Mouse (Mus musculus) left cerebral cortex, adult 18-20 months (tissue): Measurements from ENCODE around the gene Tgfbr2. TPM values are rescaled to one million over a fixed set of nuclear protein-coding genes. Genes with fewer than 3 reads are reported as not detected.
A peak's percentile ranks its signal among the peaks of the same experiment; 100 is the strongest.

Source experiments
- DNase-seq, 2 experiments: peaks; one replicate each; pipeline ENCODE4 v3.0.0; 2021 to 2022; ENCODE audit warnings: low spot score in 2 of 2, mixed read lengths in 1 of 2
- long read RNA-seq, 2 experiments: library from polyadenylated mRNA; stranded (forward); transcript quantifications; one replicate each; pipeline ENCODE4 v2.0.0; 2021
- total RNA-seq, 2 experiments: library from RNA; stranded (reverse); gene quantifications; 2 replicates each; pipeline ENCODE4 v1.2.3; 2021

Gene Tgfbr2
- total RNA-seq: 10 to 100 TPM; 12.4 to 13.1 TPM
- long read RNA-seq, experiment 1, full-length matches to known transcripts: 10 of 13 reads
- long read RNA-seq, experiment 1, partial matches to known transcripts: 1 of 13 reads
- long read RNA-seq, experiment 1, other reads (novel, unspliced or antisense): 2 of 13 reads
- long read RNA-seq, experiment 2, full-length matches to known transcripts: 3 of 7 reads
- long read RNA-seq, experiment 2, partial matches to known transcripts: 1 of 7 reads
- long read RNA-seq, experiment 2, other reads (novel, unspliced or antisense): 3 of 7 reads

- peak; percentile 44 to 54 for DNase-seq
Measured at GRCm38 (mm10) chr9:116174481-116175461, at the start of gene Tgfbr2. TSS of gene Tgfbr2 (minus strand) at chr9:116175360.

DNA sequence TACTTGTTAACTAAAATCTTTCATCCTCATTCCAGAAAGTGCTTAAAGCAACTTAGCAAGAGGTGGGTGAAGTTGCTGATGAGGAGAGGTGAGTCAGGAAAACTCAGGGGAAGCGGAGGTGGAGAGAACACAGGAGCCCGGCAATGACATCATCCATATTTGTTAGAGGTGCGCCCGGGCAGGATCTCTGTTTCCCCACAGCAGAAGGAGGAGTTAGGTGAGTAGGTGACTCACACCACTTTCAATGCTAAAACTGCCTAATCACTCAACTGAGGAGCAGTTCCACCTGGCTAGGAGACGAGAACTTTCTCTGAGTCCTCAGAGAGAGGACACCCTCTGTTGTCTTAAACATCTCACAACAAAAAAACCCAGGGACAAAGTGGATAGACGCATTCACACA lies 48.2 kb upstream of the Tgfbr2 start:
- DNase-seq: no peak

DNA sequence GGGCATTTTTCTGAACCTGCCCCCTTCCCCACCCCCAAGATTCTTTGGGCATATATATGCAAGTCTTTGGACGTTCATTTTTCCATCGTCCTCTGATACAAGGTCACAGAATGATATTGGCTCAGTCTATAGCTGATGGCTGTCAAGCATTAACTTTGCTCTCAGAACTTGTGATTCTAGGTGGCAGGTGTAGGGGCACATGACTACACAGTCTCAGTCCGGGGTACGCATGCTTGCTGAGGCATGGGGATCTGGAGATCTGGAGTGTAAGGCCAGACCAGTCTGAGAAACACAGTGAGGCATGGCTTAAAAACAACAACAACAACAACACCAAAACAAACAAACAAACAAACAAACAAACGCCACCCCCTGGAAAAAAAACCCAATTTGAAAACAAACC lies 47.5 kb upstream of the Tgfbr2 start:
- DNase-seq: no peak

GRCm38 (mm10) chr9:116222000-116222399 lies 46.8 kb upstream of the Tgfbr2 start:
- DNase-seq: no peak

DNA sequence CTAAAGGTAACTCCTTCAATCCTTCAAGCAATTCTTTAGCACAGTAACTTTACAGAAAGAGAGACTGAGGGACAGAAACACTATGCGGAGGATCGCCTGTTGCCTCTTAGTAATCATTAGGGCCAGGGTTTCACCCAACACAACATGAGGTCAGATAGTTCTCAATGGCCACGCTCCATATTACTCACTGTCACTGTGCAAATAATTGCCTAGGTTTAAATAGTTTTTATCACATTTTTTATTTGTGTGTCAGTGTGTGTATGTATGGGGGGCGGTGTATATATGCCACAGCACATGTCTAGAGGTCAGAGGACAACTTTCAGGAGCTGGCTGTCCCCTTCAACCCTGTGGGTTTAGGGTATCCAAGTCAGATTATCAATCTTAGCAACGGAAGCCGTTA lies 46.4 kb upstream of the Tgfbr2 start:
- DNase-seq: no peak

GRCm38 (mm10) chr9:116220616-116221015 lies 45.5 kb upstream of the Tgfbr2 start:
- no peak for DNase-seq

- DNase-seq: no peak
Measured at GRCm38 (mm10) chr9:116220159-116220515, 45.0 kb upstream of the Tgfbr2 start.

GRCm38 (mm10) chr9:116219234-116220158 lies 44.3 kb upstream of the Tgfbr2 start:
- DNase-seq: no peak

DNA sequence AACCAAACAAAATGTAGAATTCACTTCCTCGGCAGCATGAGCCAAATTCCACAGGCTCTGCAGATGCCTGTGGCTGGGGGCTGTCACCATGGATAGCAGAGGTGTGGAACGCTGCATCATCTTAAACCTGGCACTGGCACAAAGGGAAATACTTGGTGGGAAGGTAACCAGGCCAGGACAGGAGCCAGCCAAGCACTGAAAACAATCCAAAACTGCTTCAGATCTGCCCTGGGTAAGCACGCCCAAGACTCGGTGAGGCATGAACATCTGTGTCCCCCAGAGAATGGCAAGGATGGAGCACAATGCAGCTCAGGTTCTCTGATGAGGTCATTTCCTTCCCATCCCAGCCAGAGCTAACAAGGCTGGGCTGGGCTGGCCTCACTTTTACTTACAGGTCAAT lies 43.6 kb upstream of the Tgfbr2 start:
- no peak for DNase-seq

DNA sequence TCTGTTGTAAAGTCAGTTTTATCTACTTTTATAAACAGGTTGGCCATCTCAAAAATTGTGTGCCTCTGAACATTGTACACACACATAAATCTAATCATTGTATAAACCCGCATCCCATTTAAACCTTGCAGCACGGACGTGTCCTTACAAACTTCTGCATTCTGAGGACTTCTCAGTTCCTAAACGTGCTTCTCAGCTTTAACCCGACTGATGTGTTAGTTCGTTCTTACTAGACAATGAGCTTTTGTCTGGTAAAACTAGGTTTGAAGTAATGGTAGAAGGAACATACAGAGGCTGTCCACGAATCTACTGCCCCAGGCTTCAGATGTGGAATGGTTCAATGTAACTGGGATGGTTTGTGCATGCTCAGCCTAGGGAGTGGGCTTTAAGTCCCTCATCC lies 41.9 kb upstream of the Tgfbr2 start:
- no peak for DNase-seq

- DNase-seq: no peak
Measured at GRCm38 (mm10) chr9:116216677-116217076, 41.5 kb upstream of the Tgfbr2 start.

- no peak for DNase-seq
Measured at GRCm38 (mm10) chr9:116214296-116214695, 39.1 kb upstream of the Tgfbr2 start.

- DNase-seq: no peak
Measured at GRCm38 (mm10) chr9:116212915-116213619, 37.9 kb upstream of the Tgfbr2 start.

GRCm38 (mm10) chr9:116212069-116212468 lies 36.9 kb upstream of the Tgfbr2 start:
- DNase-seq: no peak

GRCm38 (mm10) chr9:116208169-116208904 lies 33.2 kb upstream of the Tgfbr2 start:
- DNase-seq: no peak

- DNase-seq: no peak
Measured at GRCm38 (mm10) chr9:116206901-116207300, 31.7 kb upstream of the Tgfbr2 start.

DNA sequence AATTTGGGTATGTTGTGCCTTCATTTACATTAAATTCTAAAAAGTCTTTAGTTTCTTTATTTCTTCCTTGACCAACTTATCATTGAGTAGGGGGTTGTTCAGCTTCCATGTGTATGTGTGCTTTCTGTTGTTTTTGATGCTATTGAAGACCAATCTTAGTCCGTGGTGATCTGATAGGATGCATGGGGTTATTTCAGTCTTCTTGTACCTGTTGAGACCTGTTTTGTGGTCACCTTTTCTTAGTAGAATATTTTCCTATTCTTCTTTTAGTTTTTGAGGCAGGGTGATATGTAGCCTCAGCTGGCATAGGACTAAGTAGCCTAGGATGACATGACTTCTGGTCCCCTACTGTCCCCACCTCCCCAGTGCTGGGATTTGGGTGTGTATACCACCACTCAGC lies 28.5 kb upstream of the Tgfbr2 start:
- no peak for DNase-seq

GRCm38 (mm10) chr9:116199127-116199526 lies 24.0 kb upstream of the Tgfbr2 start:
- no peak for DNase-seq

DNA sequence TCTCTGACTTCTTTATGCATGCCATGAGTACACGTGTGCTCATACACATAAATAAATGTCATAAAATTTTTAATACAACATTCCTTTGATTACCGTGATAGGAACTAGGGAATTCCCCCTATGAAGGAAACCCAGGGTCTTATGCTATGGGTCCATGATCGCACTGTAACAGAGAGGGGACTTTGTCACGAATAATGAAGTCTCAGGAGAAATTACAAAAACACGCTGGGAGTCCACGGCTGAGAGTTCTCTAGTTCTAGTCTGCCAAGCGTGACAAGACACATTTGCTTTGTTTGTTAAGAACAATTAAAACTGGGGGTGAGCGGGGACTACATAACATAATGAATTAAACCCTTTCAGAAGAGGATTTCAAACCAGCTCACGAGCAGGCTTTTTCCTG lies 23.3 kb upstream of the Tgfbr2 start:
- no peak for DNase-seq
